Mouse (Mus musculus) heart, adult 11 months (tissue): ENCODE data around the gene Slc25a17.
A peak's percentile ranks its signal among the peaks of the same experiment; 100 is the strongest.

Experiments used
- DNase-seq: peaks from one replicate; pipeline ENCODE4 v3.0.0; 2022

Gene Slc25a17

DNA sequence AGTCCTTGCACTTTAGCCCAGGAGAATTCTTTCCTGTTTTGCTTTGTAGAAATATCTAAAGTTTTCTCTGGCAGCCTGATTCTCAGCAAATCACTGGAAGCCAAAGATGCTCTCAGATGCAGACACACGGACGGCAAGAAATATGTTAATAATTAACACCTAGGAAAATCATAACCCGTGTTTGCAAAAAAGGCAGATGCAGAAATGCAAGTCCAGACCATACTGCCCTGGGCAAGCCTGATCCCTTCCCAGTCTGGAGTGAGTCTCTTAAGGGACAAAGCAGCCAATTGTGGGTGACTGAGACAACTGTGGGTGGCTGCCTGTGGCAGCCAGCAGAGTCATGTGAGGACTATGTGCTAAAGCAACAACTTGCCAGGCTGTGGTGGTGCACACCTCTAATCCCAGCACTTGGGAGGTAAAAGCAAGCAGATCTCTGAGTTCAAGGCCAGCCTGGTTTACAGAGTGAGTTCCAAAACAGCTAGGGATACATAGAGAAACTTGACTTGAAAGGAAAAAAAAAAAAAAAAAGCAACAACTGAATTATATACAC lies 60.0 kb downstream of the Slc25a17 start:
- no peak for DNase-seq

DNA sequence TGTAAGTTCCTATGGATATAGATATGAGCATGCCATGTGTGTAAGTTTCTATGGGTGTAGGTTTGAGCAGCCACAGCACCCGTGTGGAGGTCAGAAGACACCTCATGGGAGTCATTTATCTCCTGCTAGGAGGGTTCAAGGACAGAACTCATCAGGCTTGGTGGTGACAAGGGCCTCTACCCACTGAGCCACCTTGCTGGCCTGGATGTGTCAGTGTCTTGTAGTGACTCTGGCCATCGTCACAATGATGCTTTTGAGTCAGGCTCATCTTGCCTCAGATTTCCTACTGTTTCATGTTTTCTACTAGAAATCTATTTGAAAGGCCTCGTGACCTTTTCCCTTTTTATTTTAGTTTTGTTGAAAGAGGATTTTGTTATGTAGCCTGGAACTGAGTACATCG lies 61.1 kb downstream of the Slc25a17 start:
- DNase-seq = no peak

DNA sequence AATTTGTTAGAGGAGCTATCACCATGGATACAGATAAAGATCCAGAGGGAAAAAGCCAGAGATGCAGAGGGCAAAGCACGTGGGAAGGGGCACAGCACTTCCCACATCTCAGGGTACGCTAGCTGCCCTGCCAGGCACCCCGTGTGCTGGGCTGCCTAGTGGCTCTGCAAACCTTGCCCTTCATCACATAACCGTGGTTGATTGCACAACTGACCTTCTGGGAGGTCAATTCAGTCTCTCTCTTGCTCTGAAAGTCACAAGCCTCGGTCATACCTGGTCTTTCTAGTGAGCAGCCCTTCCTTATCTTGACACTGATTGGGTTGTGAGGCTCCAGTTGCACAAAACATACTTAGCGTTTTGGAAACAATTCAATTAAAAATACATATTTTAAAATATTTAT lies 62.4 kb downstream of the Slc25a17 start:
- DNase-seq = no peak

DNA sequence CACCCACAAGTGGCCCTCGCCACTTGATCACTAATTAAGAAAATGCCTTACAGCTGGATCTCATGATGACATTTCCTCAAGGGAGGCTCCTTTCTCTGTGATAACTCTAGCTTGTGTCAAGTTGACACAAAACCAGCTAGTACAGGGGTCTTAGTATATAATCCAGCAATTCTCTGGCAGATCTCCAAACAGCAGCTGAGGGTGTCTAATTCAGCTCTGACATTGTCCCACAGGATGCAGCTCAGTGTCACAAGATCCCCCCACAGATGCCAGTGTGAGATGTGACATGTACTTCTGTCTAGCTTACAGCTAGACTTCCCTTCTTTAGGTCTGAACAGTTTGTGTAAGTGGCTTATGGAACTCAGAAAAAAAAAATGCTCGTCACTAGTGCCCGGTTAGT lies 63.1 kb downstream of the Slc25a17 start:
- DNase-seq = no peak

DNA sequence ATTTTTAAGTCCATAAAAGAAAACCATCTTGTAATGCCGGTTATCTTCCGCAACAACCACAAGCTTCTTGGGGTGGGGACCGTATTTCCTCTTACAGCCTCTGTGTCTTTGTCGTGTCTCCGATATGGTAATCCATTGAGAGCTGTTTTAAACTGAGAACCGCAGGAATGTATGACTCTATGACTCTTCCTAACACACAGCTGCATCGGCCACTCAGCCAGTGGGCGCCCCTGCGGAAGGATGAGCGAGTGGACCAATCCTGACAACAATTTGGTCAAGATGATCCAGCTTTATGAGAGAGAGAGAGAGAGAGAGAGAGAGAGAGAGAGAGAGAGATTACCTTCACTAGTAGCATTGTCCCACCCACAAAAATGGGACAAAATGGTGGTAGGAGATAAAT lies 65.7 kb downstream of the Slc25a17 start:
- DNase-seq = no peak

DNA sequence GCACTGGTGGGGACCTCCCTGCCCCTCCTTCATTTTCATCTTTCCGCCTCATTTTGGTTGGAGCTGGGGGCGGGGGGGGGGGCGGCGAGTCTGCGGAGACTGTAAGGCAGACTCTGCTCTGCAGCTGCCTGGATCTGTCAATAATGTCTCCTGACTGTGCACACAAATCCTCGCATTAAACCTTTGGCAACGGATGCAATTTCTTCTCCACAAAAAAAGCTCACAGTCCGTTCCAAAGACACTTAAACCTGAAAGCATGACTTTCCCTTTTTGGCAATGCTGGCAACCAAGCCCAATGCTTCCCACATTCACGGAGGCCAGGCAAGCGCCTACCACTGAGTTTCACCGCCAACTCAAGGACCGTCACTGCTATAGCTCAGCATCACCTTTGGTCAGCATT lies 66.2 kb downstream of the Slc25a17 start:
- no peak for DNase-seq

DNA sequence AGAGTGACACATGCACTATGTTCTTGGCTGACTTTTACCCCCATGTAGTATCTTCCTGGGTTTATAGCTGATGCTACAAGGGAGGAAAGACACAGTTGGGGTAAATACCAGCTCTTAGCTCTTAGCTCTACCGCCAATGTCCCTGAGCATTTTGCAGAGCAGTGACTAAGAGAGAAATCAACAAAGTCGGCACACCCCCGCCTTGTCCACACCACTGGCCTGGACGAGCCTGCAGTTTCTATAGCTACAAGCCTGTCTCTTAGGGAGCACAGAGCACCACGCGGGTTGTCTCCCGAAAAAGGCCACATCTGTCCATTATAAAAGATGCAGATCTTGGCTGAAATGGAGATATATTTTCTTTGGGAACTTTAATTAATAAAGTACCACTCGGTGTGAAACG lies 69.9 kb downstream of the Slc25a17 start:
- DNase-seq = no peak

DNA sequence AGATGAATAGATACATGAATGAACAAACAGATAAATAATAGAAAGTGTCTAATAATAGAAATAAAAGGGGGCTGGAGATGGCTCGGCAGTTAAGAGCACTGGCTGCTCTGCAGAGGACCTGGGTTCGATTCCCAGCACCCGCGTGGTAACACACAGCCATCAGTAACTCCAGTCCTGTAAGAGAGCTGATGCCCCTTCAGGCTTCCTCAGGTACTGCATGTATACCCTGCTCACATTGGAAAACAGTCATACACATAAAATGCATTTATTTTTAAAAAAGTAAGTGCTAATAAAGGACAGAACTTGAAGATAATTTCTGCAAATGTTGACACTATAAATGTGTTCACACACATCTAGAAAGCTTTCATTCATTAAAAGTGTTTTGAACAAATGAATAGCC lies 70.4 kb downstream of the Slc25a17 start:
- no peak for DNase-seq

DNA sequence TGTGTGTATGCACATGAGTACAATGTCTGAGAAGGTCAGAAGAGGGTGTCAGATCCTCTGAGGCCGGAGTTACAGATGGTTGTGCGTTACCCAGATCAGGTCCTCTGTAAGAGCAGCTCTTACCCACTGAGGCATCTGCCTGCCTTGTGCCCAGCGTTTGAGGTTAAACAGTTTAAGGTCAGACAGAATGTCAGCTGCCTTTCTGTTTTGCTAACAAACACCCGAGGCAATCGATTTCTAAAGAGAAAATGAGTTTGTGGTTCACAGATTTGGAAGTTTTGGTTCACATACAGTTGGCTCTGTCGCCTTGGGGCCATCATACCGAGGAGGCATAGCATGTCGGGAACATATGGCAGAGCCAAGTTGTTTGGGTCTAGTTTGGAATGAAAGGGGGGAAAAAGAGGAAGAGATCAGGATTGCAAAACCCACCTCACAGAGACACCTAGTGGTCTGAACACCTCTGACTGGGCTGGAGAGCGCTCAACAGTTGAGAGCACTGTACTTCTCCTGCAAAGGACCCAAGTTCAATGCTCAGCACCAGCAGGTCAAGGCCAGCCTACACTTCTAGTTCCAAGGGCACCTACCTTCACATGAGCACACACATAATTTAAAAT lies 76.4 kb downstream of the Slc25a17 start:
- DNase-seq = no peak

DNA sequence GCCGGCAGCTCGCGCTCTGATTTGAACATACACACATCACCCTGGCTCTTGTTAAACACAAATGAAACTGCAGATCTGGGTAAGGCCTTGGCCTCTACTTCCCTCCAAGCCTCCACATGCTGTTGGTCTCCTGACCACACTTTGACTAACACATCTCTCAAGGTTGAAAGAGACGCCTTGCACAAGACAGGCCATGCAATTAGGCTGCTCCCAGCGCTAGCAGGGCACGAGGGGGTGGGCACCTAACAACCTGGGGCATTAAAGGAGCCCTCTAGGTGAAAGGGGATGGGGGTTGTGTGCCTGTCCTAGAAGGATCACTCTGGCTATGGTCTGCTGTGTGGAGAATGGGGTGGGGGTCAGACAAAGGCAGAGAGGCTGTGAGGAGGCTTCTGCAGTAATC lies 81.9 kb downstream of the Slc25a17 start:
- no peak for DNase-seq

DNA sequence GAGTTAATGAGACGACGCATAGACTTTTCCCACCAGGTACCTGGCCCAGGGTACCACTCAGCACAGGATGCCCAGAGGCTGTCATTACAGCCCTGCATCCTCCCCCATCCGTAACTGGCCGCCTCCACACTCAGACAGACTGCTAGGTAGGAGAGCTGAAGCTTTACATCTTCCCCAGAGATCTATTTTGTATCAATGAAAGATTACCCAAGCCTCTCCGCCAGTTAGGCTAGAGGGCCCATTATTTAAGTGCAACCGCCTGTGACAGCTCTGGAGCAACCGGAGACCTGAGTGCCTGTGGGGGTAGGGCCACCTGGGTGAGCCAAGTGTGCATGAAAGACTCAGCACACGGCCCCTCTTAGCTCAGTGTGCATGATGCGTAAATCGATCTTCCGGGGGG lies 82.7 kb downstream of the Slc25a17 start:
- no peak for DNase-seq

DNA sequence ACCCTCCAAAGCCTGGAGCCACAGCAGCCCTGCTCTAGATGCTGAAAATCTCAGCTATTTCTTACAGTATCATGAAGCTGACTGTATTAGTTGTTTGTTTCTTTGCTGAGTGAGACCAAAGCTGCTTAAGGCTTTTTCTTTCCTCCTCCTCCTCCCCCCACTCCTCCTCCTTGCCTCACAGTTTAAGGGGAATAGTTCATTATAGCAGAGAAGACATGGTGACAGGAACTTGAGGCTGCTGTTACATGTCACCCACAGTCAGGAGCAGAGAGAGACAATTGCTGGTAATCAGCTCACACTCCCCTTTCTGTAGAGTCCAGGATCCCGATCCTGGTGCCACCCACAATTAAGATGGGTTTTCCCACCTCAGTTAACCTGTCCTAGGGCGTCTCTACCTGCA lies 87.3 kb downstream of the Slc25a17 start:
- no peak for DNase-seq

DNA sequence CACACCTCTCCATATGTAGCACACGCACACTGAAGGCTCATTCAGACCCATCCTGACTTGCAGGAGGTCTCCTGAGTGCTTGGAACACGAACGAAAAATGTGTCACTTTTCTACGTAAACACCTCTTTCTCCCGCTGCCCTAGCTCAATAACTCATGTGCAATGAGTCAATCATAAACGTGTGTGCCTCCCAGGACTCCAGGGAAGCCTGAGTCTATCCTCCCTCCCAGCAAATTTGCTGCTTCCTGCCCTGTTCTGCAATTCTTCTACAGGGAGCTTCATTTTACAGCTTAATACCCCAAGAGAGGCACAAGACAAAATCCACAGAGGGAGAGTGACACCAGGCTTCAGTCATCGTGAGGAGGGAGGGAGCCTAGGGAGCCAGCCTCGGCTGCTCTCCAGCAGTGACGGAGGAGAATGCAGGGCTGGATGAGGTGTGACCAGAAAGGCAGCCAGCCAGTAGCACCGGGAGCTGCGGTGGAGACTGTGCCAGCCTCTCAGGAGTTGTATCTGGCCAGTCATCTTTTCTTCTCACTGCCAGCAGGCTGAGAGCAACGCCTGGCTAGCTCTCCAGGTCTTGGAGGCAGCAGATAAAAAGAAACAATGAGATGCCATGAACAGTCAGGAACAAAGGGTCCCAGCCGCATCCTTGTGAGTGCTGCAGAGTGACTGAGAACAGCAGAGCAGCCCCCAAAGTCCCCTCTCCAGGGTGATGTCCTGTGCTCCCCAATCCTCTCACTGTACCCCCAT lies 88.1 kb downstream of the Slc25a17 start:
- DNase-seq = peak; percentile 94
